ENCODE assay signal across 24 mouse cellular contexts in the genomic region with DNA sequence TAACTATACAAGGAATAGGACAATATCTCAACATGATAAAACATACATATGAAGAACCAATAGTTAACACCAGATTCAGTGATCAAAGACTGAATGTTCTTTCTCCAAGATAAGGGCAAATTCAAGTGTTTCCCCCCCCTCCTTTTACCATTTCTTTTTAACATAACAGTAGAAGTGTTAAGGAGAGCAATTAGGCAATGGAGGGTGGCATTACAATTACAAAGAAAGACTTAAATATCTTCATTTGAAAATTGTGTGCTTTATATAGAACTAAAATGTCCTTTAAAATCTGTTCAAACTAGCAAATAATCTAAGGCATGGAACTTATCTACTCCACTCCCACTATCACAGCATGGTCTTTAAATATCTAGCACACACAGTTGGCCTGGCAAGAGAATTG.
"Had no signal": no experiment of that assay in that cellular context is flagged by ENCODE, and none has a peak within 500 bp of the region (broad histone marks: within the 10 kb centered on the region; RNA-seq: fewer than 3 reads in every experiment).

No protein-coding gene starts in this region.

- H3K9me3 ChIP-seq: embryonic facial prominence, embryonic 10.5 days; embryonic facial prominence, embryonic 12.5 days; embryonic facial prominence, embryonic 13.5 days; embryonic facial prominence, embryonic 15.5 days; forebrain, embryonic 10.5 days; forebrain, embryonic 12.5 days; forebrain, embryonic 13.5 days; forebrain, embryonic 15.5 days; heart, embryonic 10.5 days had no signal

- H3K36me3 ChIP-seq: embryonic facial prominence, embryonic 10.5 days; embryonic facial prominence, embryonic 12.5 days; embryonic facial prominence, embryonic 13.5 days; embryonic facial prominence, embryonic 15.5 days; forebrain, embryonic 10.5 days; forebrain, embryonic 12.5 days; forebrain, embryonic 15.5 days; heart, embryonic 10.5 days had no signal

- DNase-seq: cerebellum, adult 9-11 months; cerebellum, postnatal 10 days; cerebellum, postnatal 14 days; cerebellum, postnatal 25 days; cerebellum, postnatal 36 days; embryo, embryonic 11 days; forebrain, postnatal 0 days; gastrocnemius, adult 2 months; gastrocnemius, postnatal 10 days; gastrocnemius, postnatal 14 days; gastrocnemius, postnatal 25 days; gastrocnemius, postnatal 36 days; heart, adult 11 months; heart, adult 18-20 months had no signal

- H3K4me3 ChIP-seq: embryonic facial prominence, embryonic 10.5 days; embryonic facial prominence, embryonic 12.5 days; embryonic facial prominence, embryonic 13.5 days; embryonic facial prominence, embryonic 15.5 days; erythroblast, embryonic 14.5 days; forebrain, embryonic 10.5 days; forebrain, embryonic 12.5 days; forebrain, embryonic 13.5 days; forebrain, embryonic 15.5 days; gastrocnemius, adult 2 months; heart, embryonic 10.5 days had no signal

- H3K27me3 ChIP-seq: embryonic facial prominence, embryonic 12.5 days; embryonic facial prominence, embryonic 13.5 days; embryonic facial prominence, embryonic 15.5 days; forebrain, embryonic 12.5 days; forebrain, embryonic 13.5 days; forebrain, embryonic 15.5 days had no signal

- H3K27ac ChIP-seq: embryonic facial prominence, embryonic 10.5 days; embryonic facial prominence, embryonic 12.5 days; embryonic facial prominence, embryonic 13.5 days; embryonic facial prominence, embryonic 15.5 days; forebrain, embryonic 10.5 days; forebrain, embryonic 12.5 days; forebrain, embryonic 13.5 days; forebrain, embryonic 15.5 days; gastrocnemius, adult 2 months; heart, embryonic 10.5 days had no signal

- H3K4me1 ChIP-seq: embryonic facial prominence, embryonic 10.5 days; embryonic facial prominence, embryonic 12.5 days; embryonic facial prominence, embryonic 13.5 days; embryonic facial prominence, embryonic 15.5 days; forebrain, embryonic 10.5 days; forebrain, embryonic 12.5 days; forebrain, embryonic 13.5 days; forebrain, embryonic 15.5 days; heart, embryonic 10.5 days had no signal

- H3K9ac ChIP-seq: embryonic facial prominence, embryonic 12.5 days; embryonic facial prominence, embryonic 13.5 days; embryonic facial prominence, embryonic 15.5 days; forebrain, embryonic 12.5 days; forebrain, embryonic 13.5 days; forebrain, embryonic 15.5 days; forebrain, postnatal 0 days had no signal
